Mouse (Mus musculus) heart, postnatal 0 days (tissue): ENCODE data around the gene Apoa1.

Experiments
- CTCF ChIP-seq: IDR thresholded peaks from 2 replicates; pipeline ENCODE4 v1.5.1; 2016; ENCODE audit warnings: antibody characterized with exemption, control low read depth, low read depth
- EP300 ChIP-seq: IDR thresholded peaks from 2 replicates; pipeline ENCODE4 v1.6.1; 2016; ENCODE audit warnings: antibody characterized with exemption, low read depth

DNA sequence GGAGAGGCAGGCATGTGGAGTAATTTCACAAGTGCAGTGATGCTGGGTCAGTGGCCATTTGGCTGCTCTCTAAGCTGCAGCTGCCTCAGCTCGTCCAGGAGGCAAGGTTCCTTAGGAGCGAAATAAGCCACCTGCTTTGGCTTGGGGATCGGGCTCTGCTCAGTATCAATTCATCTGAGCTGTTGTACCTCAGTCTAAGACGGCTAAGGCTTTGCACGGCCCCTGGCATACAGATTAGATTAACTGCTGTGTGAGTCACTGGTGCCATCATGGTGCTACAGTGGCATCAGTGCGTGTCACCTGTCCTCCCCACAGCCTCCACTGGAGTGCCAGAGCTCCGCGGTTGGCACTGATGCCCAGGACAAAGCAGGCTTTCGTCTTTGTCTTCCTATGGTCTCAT is 49.8 kb upstream of the Apoa1 start:
- no peak for TF ChIP-seq CTCF
- TF ChIP-seq EP300 = no peak
